Mouse (Mus musculus): Measurements from ENCODE around the gene Sik2.

GRCm38 (mm10) chr9:51052180-51052579, 43.3 kb upstream of the Sik2 start:
- TF ChIP-seq POLR2A (IDR thresholded peaks at IDR 0.05; ENCODE audit: low read depth, low read length), result no peak
- peak; percentile 84 for TF ChIP-seq SMC3 (IDR thresholded peaks at IDR 0.05; ENCODE audit: low read depth, low read length)
- peak; percentile 4 to 80; a peak in 3 of 4 replicates for TF ChIP-seq CTCF (conservative IDR thresholded peaks at IDR 0.05 in 1 of 2, IDR thresholded peaks at IDR 0.05 in 1 of 2; ENCODE audit: low read depth in 2 of 2, low read length in 2 of 2)
- no peak for TF ChIP-seq EP300 (IDR thresholded peaks at IDR 0.05; ENCODE audit: low read length)
